Mouse (Mus musculus): ENCODE measurements around the gene Txn1. TPM values are rescaled to one million over a fixed set of nuclear protein-coding genes. Genes with fewer than 3 reads are reported as not detected.
A peak's percentile ranks its signal among the peaks of the same experiment; 100 is the strongest.

Gene Txn1
- polyA plus RNA-seq, 1 experiment, result 145 TPM

GRCm38 (mm10) chr4:57947476-57947875, 8.7 kb downstream of the Txn1 start:
- WGBS, result 73% methylated on average over 4 of the region's 4 CpGs
- TF ChIP-seq POLR2A (IDR thresholded peaks at IDR 0.05; ENCODE audit: borderline replicate concordance, extremely low read depth, low read depth, low read length), result no peak
- TF ChIP-seq CTCF (IDR thresholded peaks at IDR 0.05; ENCODE audit: insufficient read depth, low read length), result no peak
- H3K4me3 ChIP-seq (replicated peaks; ENCODE audit: extremely low read depth, low read depth, low read length), result no peak overlapping the region
- H3K4me1 ChIP-seq (ENCODE audit: control insufficient read depth, insufficient read depth, low read length), result peaks cover 5% of the 10 kb centered on the region; the same call in 1 of the 2 replicates
- DNase-seq, result no peak

GRCm38 (mm10) chr4:57947036-57947435, 9.2 kb downstream of the Txn1 start:
- no peak for DNase-seq
- TF ChIP-seq CTCF (IDR thresholded peaks at IDR 0.05; ENCODE audit: insufficient read depth, low read length) (no peak), POLR2A (IDR thresholded peaks at IDR 0.05; ENCODE audit: borderline replicate concordance, extremely low read depth, low read depth, low read length) (no peak)
- WGBS, result 49% methylated on average over 10 of the region's 10 CpGs
- peaks cover 5% of the 10 kb centered on the region; the same call in 1 of the 2 replicates for H3K4me1 ChIP-seq (ENCODE audit: control insufficient read depth, insufficient read depth, low read length)
- no peak overlapping the region for H3K4me3 ChIP-seq (replicated peaks; ENCODE audit: extremely low read depth, low read depth, low read length)

GRCm38 (mm10) chr4:57942892-57943291, 13.3 kb downstream of the Txn1 start:
- 87% methylated on average over 2 of the region's 2 CpGs for WGBS
- Histone ChIP-seq H3K4me1 (ENCODE audit: control insufficient read depth, insufficient read depth, low read length) (peaks cover 3% of the 10 kb centered on the region; the same call in 1 of the 2 replicates), H3K4me3 (replicated peaks; ENCODE audit: extremely low read depth, low read depth, low read length) (no peak overlapping the region)
- no peak for DNase-seq
- TF ChIP-seq POLR2A (IDR thresholded peaks at IDR 0.05; ENCODE audit: borderline replicate concordance, extremely low read depth, low read depth, low read length) (no peak), CTCF (IDR thresholded peaks at IDR 0.05; ENCODE audit: insufficient read depth, low read length) (no peak)

GRCm38 (mm10) chr4:57940631-57941030, 15.6 kb downstream of the Txn1 start:
- Histone ChIP-seq H3K4me1 (ENCODE audit: control insufficient read depth, insufficient read depth, low read length) (no peaks in the 10 kb centered on the region; the same call in 1 of the 2 replicates), H3K4me3 (replicated peaks; ENCODE audit: extremely low read depth, low read depth, low read length) (no peak overlapping the region)
- TF ChIP-seq POLR2A (IDR thresholded peaks at IDR 0.05; ENCODE audit: borderline replicate concordance, extremely low read depth, low read depth, low read length), result no peak
- TF ChIP-seq CTCF (IDR thresholded peaks at IDR 0.05; ENCODE audit: insufficient read depth, low read length), result no peak
- WGBS, result 76% methylated on average over 4 of the region's 4 CpGs
- DNase-seq, result no peak

- TF ChIP-seq CTCF (IDR thresholded peaks at IDR 0.05; ENCODE audit: insufficient read depth, low read length), result no peak
- TF ChIP-seq POLR2A (IDR thresholded peaks at IDR 0.05; ENCODE audit: borderline replicate concordance, extremely low read depth, low read depth, low read length), result no peak
- whole genome bisulfite sequencing, result 64% methylated on average over 6 of the region's 6 CpGs
- Histone ChIP-seq H3K4me3 (replicated peaks; ENCODE audit: extremely low read depth, low read depth, low read length) (no peak overlapping the region), H3K4me1 (ENCODE audit: control insufficient read depth, insufficient read depth, low read length) (no peaks in the 10 kb centered on the region; the same call in 1 of the 2 replicates)
- no peak for DNase-seq
These were observed 18.9 kb downstream of the Txn1 start for GRCm38 (mm10) chr4:57937292-57937691.

GRCm38 (mm10) chr4:57934181-57934580, 22.0 kb downstream of the Txn1 start:
- TF ChIP-seq POLR2A (IDR thresholded peaks at IDR 0.05; ENCODE audit: borderline replicate concordance, extremely low read depth, low read depth, low read length) (no peak), CTCF (IDR thresholded peaks at IDR 0.05; ENCODE audit: insufficient read depth, low read length) (no peak)
- no peak for DNase-seq
- Histone ChIP-seq H3K4me3 (replicated peaks; ENCODE audit: extremely low read depth, low read depth, low read length) (no peak overlapping the region), H3K4me1 (ENCODE audit: control insufficient read depth, insufficient read depth, low read length) (peaks cover 2% of the 10 kb centered on the region; the same call in 1 of the 2 replicates)
- 71% methylated on average over 5 of the region's 5 CpGs for WGBS

- peaks cover 2% of the 10 kb centered on the region; the same call in 1 of the 2 replicates for H3K4me1 ChIP-seq (ENCODE audit: control insufficient read depth, insufficient read depth, low read length)
- H3K4me3 ChIP-seq (replicated peaks; ENCODE audit: extremely low read depth, low read depth, low read length), result no peak overlapping the region
- 33% methylated on average over 5 of the region's 5 CpGs for WGBS
- TF ChIP-seq POLR2A (IDR thresholded peaks at IDR 0.05; ENCODE audit: borderline replicate concordance, extremely low read depth, low read depth, low read length), result no peak
- TF ChIP-seq CTCF (IDR thresholded peaks at IDR 0.05; ENCODE audit: insufficient read depth, low read length), result no peak
- DNase-seq, result peak; percentile 43
These were observed 25.5 kb downstream of the Txn1 start for GRCm38 (mm10) chr4:57930559-57931170.

- H3K4me3 ChIP-seq (replicated peaks; ENCODE audit: extremely low read depth, low read depth, low read length), result no peak overlapping the region
- DNase-seq, result no peak
- no peak for TF ChIP-seq POLR2A (IDR thresholded peaks at IDR 0.05; ENCODE audit: borderline replicate concordance, extremely low read depth, low read depth, low read length)
- peak; percentile 12; the same call in 1 of the 2 replicates for TF ChIP-seq CTCF (IDR thresholded peaks at IDR 0.05; ENCODE audit: insufficient read depth, low read length)
- peaks cover 2% of the 10 kb centered on the region; the same call in 1 of the 2 replicates for H3K4me1 ChIP-seq (ENCODE audit: control insufficient read depth, insufficient read depth, low read length)
- 29% methylated on average over 3 of the region's 3 CpGs for WGBS
These were observed 28.6 kb downstream of the Txn1 start for GRCm38 (mm10) chr4:57927464-57928205.

GRCm38 (mm10) chr4:57924556-57925071, 31.6 kb downstream of the Txn1 start:
- WGBS, result 63% methylated on average over 6 of the region's 6 CpGs
- TF ChIP-seq POLR2A (IDR thresholded peaks at IDR 0.05; ENCODE audit: borderline replicate concordance, extremely low read depth, low read depth, low read length) (no peak), CTCF (IDR thresholded peaks at IDR 0.05; ENCODE audit: insufficient read depth, low read length) (no peak)
- no peak for DNase-seq
- H3K4me1 ChIP-seq (ENCODE audit: control insufficient read depth, insufficient read depth, low read length), result no peaks in the 10 kb centered on the region
- H3K4me3 ChIP-seq (replicated peaks; ENCODE audit: extremely low read depth, low read depth, low read length), result no peak overlapping the region

All from lung, adult 2 months (tissue).